ENCODE assay signal across 9 mouse cellular contexts in genomic region chr12:17726576-17727320, GRCm38 (mm10). TPM values are rescaled to one million over a fixed set of nuclear protein-coding genes. Genes with fewer than 3 reads are reported as not detected.
A peak's percentile ranks its signal among the peaks of the same experiment; 100 is the strongest.
DNase-seq lines count a peak whose midpoint lies in the region; ATAC-seq and TF ChIP-seq lines count a peak whose summit lies in the region.
"Had no signal": no experiment of that assay in that cellular context is flagged by ENCODE, and none has a peak within 500 bp of the region (broad histone marks: within the 10 kb centered on the region; RNA-seq: fewer than 3 reads in every experiment).

No protein-coding gene starts in this region.

- H3K4me3 ChIP-seq in hindbrain, embryonic 14.5 days (replicated peaks; ENCODE audit: low read length) = no peak overlapping the region
- H3K4me3 ChIP-seq in myocyte = no peak overlapping the region
- H3K4me3 ChIP-seq: limb, embryonic 13.5 days had no signal

- H3K27me3 ChIP-seq in hindbrain, embryonic 14.5 days (ENCODE audit: control insufficient read depth, insufficient read depth, low read length) = no peaks in the 10 kb centered on the region
- no peaks in the 10 kb centered on the region for H3K27me3 ChIP-seq in myocyte (ENCODE audit: control insufficient read depth, insufficient read depth, insufficient read length)
- H3K27me3 ChIP-seq: limb, embryonic 13.5 days had no signal

- DNase-seq in left cerebral cortex, postnatal 14 days (ENCODE audit: low spot score in 2 of 2) = peak; percentile 38 to 58
- DNase-seq in left cerebral cortex, postnatal 36 days (ENCODE audit: low spot score in 2 of 2) = no peak
- DNase-seq in brain, embryonic 14.5 days (ENCODE audit: low read depth) = peak; percentile 72
- no peak for DNase-seq in hindbrain, embryonic 14.5 days (ENCODE audit: low spot score)
- no peak for DNase-seq in yolk sac, embryonic 10.5 days (ENCODE audit: low spot score)
- DNase-seq in testis, postnatal 10 days (ENCODE audit: low spot score) = no peak
- DNase-seq in adrenal gland, postnatal 36 days = no peak

- H3K9me3 ChIP-seq in hindbrain, embryonic 14.5 days (ENCODE audit: control insufficient read depth, low read length) = no peaks in the 10 kb centered on the region
- H3K9me3 ChIP-seq: limb, embryonic 13.5 days had no signal

- no peak for TF ChIP-seq POLR2A in brain, embryonic 14.5 days (IDR thresholded peaks at IDR 0.05; ENCODE audit: borderline replicate concordance, extremely low read depth, insufficient read depth, insufficient read length, poor library complexity, severe bottlenecking)
- TF ChIP-seq POLR2A in myocyte (IDR thresholded peaks at IDR 0.05; ENCODE audit: insufficient read length, low read depth) = no peak

- ATAC-seq in hindbrain, embryonic 14.5 days (ENCODE audit: low FRiP score) = no peak; the same call in 1 of the 2 replicates

- TF ChIP-seq CTCF in brain, embryonic 14.5 days (IDR thresholded peaks at IDR 0.05; ENCODE audit: borderline replicate concordance, extremely low read depth, insufficient read depth, insufficient read length) = no peak

- WGBS in hindbrain, embryonic 14.5 days = 44% methylated on average over 10 of the region's 10 CpGs

- intact Hi-C loops in left cerebral cortex, postnatal 14 days (cut with DNase I) = no loop called here
- intact Hi-C loops in left cerebral cortex, postnatal 36 days (cut with DNase I) = no loop called here

- H3K9ac ChIP-seq in hindbrain, embryonic 14.5 days = no peak overlapping the region
- H3K9ac ChIP-seq: limb, embryonic 13.5 days had no signal

- H3K27ac ChIP-seq in hindbrain, embryonic 14.5 days = peak overlapping the region; percentile 54; the same call in 1 of the 2 replicates

- H3K4me1 ChIP-seq in hindbrain, embryonic 14.5 days (replicated peaks; ENCODE audit: control insufficient read depth, insufficient read depth, low read length) = peaks cover 18% of the 10 kb centered on the region

- H3K4me2 ChIP-seq in hindbrain, embryonic 14.5 days (replicated peaks) = no peak overlapping the region
- H3K4me2 ChIP-seq in myocyte (ENCODE audit: low read depth) = peak overlapping the region; percentile 16

- no peaks in the 10 kb centered on the region for H3K36me3 ChIP-seq in hindbrain, embryonic 14.5 days (replicated peaks; ENCODE audit: control insufficient read depth, insufficient read depth)
- no peaks in the 10 kb centered on the region for H3K36me3 ChIP-seq in myocyte (ENCODE audit: control insufficient read depth, insufficient read depth)
- H3K36me3 ChIP-seq: limb, embryonic 13.5 days had no signal

- H3K79me2 ChIP-seq in myocyte (ENCODE audit: control insufficient read depth, insufficient read depth) = peaks cover 88% of the 10 kb centered on the region

- H3ac ChIP-seq in myocyte (ENCODE audit: control insufficient read depth, insufficient read length) = no peak overlapping the region

TF ChIP-seq in myocyte, 11 proteins besides CTCF, POLR2A, EP300 and RAD21:
- TF ChIP-seq MYOD1 (IDR thresholded peaks at IDR 0.05; ENCODE audit: control insufficient read depth in 1 of 3, insufficient read length in 2 of 3, low read depth in 2 of 3) = no peak
- no peak for TF ChIP-seq USF1 (IDR thresholded peaks at IDR 0.05; ENCODE audit: low read depth)
- TF ChIP-seq MYOG (IDR thresholded peaks at IDR 0.05; ENCODE audit: control insufficient read depth in 1 of 3, insufficient read depth in 1 of 3, insufficient read length in 2 of 3, low read depth in 2 of 3) = no peak
- TF ChIP-seq MAX (IDR thresholded peaks at IDR 0.05; ENCODE audit: low read depth) = no peak
- no peak for TF ChIP-seq E2F4 (IDR thresholded peaks at IDR 0.05; ENCODE audit: insufficient read depth)
- no peak for TF ChIP-seq CEBPB (IDR thresholded peaks at IDR 0.05; ENCODE audit: insufficient read depth, poor library complexity, severe bottlenecking)
- TF ChIP-seq TCF3 (IDR thresholded peaks at IDR 0.05; ENCODE audit: insufficient read length, low read depth) = no peak
- TF ChIP-seq SRF (IDR thresholded peaks at IDR 0.05; ENCODE audit: control insufficient read depth, insufficient read length, low read depth) = no peak
- no peak for TF ChIP-seq TCF12 (IDR thresholded peaks at IDR 0.05; ENCODE audit: insufficient read depth, poor library complexity, severe bottlenecking)

RNA-seq across cellular contexts. Expression of gene Hpcal1, which starts 36.1 kb away (rescaled TPM):
- total RNA-seq in left cerebral cortex, postnatal 14 days (2021) = 10 to 100 TPM; 53.6 to 82.5 TPM
- 10 to 100 TPM; 82.6 to 94.5 TPM for total RNA-seq in left cerebral cortex, postnatal 36 days (2021)
- polyA plus RNA-seq in brain, embryonic 14.5 days (2012; rRNA removed) = 82.2 and 113 TPM in 2 replicates
- polyA plus RNA-seq in hindbrain, embryonic 14.5 days (2014; fragmentation: Nextera tagmentation; extraction: Ambion mirVana) = 125 and 133 TPM in 2 replicates
- 89.4 TPM for polyA plus RNA-seq in myocyte (2012; fragmentation: generic; extraction: Trizol)
- 10 to 100 TPM; 17.1 to 19.1 TPM for total RNA-seq in adrenal gland, postnatal 36 days (2021)

Comparison
In these comparisons a context has a peak if more than half of its experiments do, and no peak if none do; other contexts are left out.
1. DNase-seq: peak in left cerebral cortex, postnatal 14 days (2 of 2) and brain, embryonic 14.5 days (single experiment); none in left cerebral cortex, postnatal 36 days (0 of 2), hindbrain, embryonic 14.5 days (single experiment), yolk sac, embryonic 10.5 days (single experiment), testis, postnatal 10 days (single experiment) and adrenal gland, postnatal 36 days (0 of 2).